Mouse (Mus musculus) ES-E14 (cell line): ENCODE data around the gene Slc35b4. TPM values are rescaled to one million over a fixed set of nuclear protein-coding genes. Genes with fewer than 3 reads are reported as not detected.

Experiments
- DNase-seq: peaks from one replicate; pipeline ENCODE4 v3.0.0-alpha.2; 2013; ENCODE audit warnings: low read depth, low spot score
- H3K27ac ChIP-seq: 2 replicates; pipeline ENCODE4 v1.5.1; 2012; ENCODE audit warnings: low read depth, mild to moderate bottlenecking, low read length, moderate library complexity, mixed read lengths; ENCODE audit not compliant: poor library complexity, insufficient read depth, severe bottlenecking
- H3K36me3 ChIP-seq: 2 replicates; pipeline ENCODE4 v1.6.1; 2012; ENCODE audit warnings: mild to moderate bottlenecking, low read length, moderate library complexity, mixed read lengths; ENCODE audit not compliant: control insufficient read depth, poor library complexity, insufficient read depth, severe bottlenecking
- H3K4me1 ChIP-seq, 2 experiments: fragments of 150-350 bp in 1 of 2; sonication (generic) in 1 of 2; 2 replicates each; pipeline ENCODE4 v1.6.1; 2012; ENCODE audit warnings: low read length in 2 of 2, mild to moderate bottlenecking in 1 of 2, mixed read lengths in 1 of 2; ENCODE audit not compliant: control insufficient read depth in 2 of 2, insufficient read depth in 2 of 2, poor library complexity in 1 of 2
- H3K4me3 ChIP-seq, 2 experiments: fragments of 150-350 bp in 1 of 2; sonication (generic) in 1 of 2; 2 replicates each; pipeline ENCODE4 v1.5.1; 2012; ENCODE audit warnings: low read length in 2 of 2, low read depth in 1 of 2, mild to moderate bottlenecking in 1 of 2, mixed read lengths in 1 of 2; ENCODE audit not compliant: insufficient read depth in 1 of 2, poor library complexity in 1 of 2, severe bottlenecking in 1 of 2
- H3K9ac ChIP-seq: 2 replicates; pipeline ENCODE4 v1.6.1; 2012; ENCODE audit warnings: low read depth, mild to moderate bottlenecking, low read length, mixed read lengths; ENCODE audit not compliant: poor library complexity, insufficient read depth, severe bottlenecking
- H3K9me3 ChIP-seq: fragments of 150-350 bp; sonication (generic); 2 replicates; pipeline ENCODE4 v1.6.1; 2012; ENCODE audit warnings: low read depth, mild to moderate bottlenecking, low read length; ENCODE audit not compliant: control insufficient read depth, insufficient read depth
- CHD2 ChIP-seq: IDR thresholded peaks from 2 replicates; pipeline ENCODE4 v1.6.1; 2014; ENCODE audit warnings: mild to moderate bottlenecking, low read depth, low read length, inconsistent platforms
- HCFC1 ChIP-seq: IDR thresholded peaks from 2 replicates; pipeline ENCODE4 v1.6.1; 2012; ENCODE audit warnings: low read length, inconsistent platforms, borderline replicate concordance; ENCODE audit not compliant: insufficient read depth
- MAFK ChIP-seq: IDR thresholded peaks from 2 replicates; pipeline ENCODE4 v1.6.1; 2014; ENCODE audit warnings: mild to moderate bottlenecking, low read depth, low read length, inconsistent platforms; ENCODE audit not compliant: insufficient read depth
- ZC3H11A ChIP-seq: IDR thresholded peaks from 2 replicates; pipeline ENCODE4 v1.6.1; 2012; ENCODE audit warnings: low read depth, mild to moderate bottlenecking, inconsistent platforms, low read length, borderline replicate concordance
- ZNF384 ChIP-seq: IDR thresholded peaks from 2 replicates; pipeline ENCODE4 v1.6.1; 2012; ENCODE audit warnings: low read depth, low read length, inconsistent platforms
- in situ Hi-C, 2 experiments: fragments of 600-800 bp; cut with MboI; formaldehyde crosslinking; loops; one replicate each; pipeline ENCODE4 v1.15.1; 2025; ENCODE audit warnings: low sequenced_read_pairs in 2 of 2, inconsistent platforms in 1 of 2; ENCODE audit not compliant: unreplicated experiment in 2 of 2
- total RNA-seq: library from RNA; depleted of rRNA; stranded (reverse); fragments of 300-350 nt; gene quantifications from 2 replicates; pipeline ENCODE4 v1.2.3, GENCODE M21; 2012

The Slc35b4 gene
- total RNA-seq, 1 experiment = 27.4 TPM

GRCm38 (mm10) chr6:34148021-34148420, 28.9 kb downstream of the Slc35b4 start:
- no peaks in the 10 kb centered on the region for H3K4me1 ChIP-seq
- TF ChIP-seq CHD2 (no peak), MAFK (no peak), ZC3H11A (no peak), HCFC1 (no peak), ZNF384 (no peak)
- H3K36me3 ChIP-seq = no peaks in the 10 kb centered on the region
- H3K27ac ChIP-seq = no peak overlapping the region
- in situ Hi-C loops = no loop called here
- no peak overlapping the region for H3K4me3 ChIP-seq
- no peak for DNase-seq
- H3K9me3 ChIP-seq = no peaks in the 10 kb centered on the region
- H3K9ac ChIP-seq = no peak overlapping the region

- H3K4me3 ChIP-seq = no peak overlapping the region
- TF ChIP-seq ZNF384 (no peak), ZC3H11A (no peak), CHD2 (no peak), HCFC1 (no peak), MAFK (no peak)
- H3K27ac ChIP-seq = no peak overlapping the region
- no peaks in the 10 kb centered on the region for H3K9me3 ChIP-seq
- in situ Hi-C loops = no loop called here
- DNase-seq = no peak
- H3K36me3 ChIP-seq = no peaks in the 10 kb centered on the region
- H3K9ac ChIP-seq = no peak overlapping the region
- no peaks in the 10 kb centered on the region for H3K4me1 ChIP-seq
Measured at GRCm38 (mm10) chr6:34146042-34146441, 30.9 kb downstream of the Slc35b4 start.

GRCm38 (mm10) chr6:34142931-34143330, 34.0 kb downstream of the Slc35b4 start:
- in situ Hi-C loops = no loop called here
- Histone ChIP-seq H3K9ac (no peak overlapping the region), H3K36me3 (no peaks in the 10 kb centered on the region), H3K9me3 (no peaks in the 10 kb centered on the region), H3K4me1 (no peaks in the 10 kb centered on the region), H3K27ac (no peak overlapping the region), H3K4me3 (no peak overlapping the region)
- TF ChIP-seq CHD2 (no peak), ZNF384 (no peak), MAFK (no peak), ZC3H11A (no peak), HCFC1 (no peak)
- no peak for DNase-seq

- H3K36me3 ChIP-seq = no peaks in the 10 kb centered on the region
- no peaks in the 10 kb centered on the region for H3K4me1 ChIP-seq
- no peak overlapping the region for H3K4me3 ChIP-seq
- no peaks in the 10 kb centered on the region for H3K9me3 ChIP-seq
- no peak overlapping the region for H3K27ac ChIP-seq
- no peak for DNase-seq
- no peak for TF ChIP-seq CHD2
- no peak for TF ChIP-seq HCFC1
- no peak for TF ChIP-seq ZC3H11A
- TF ChIP-seq ZNF384 = no peak
- TF ChIP-seq MAFK = no peak
- H3K9ac ChIP-seq = no peak overlapping the region
- in situ Hi-C loops = no loop called here
Measured at GRCm38 (mm10) chr6:34138366-34138765, 38.5 kb downstream of the Slc35b4 start.

GRCm38 (mm10) chr6:34132391-34132790, 44.5 kb downstream of the Slc35b4 start:
- TF ChIP-seq MAFK (no peak), ZNF384 (no peak), HCFC1 (no peak), CHD2 (no peak), ZC3H11A (no peak)
- H3K4me3 ChIP-seq = no peak overlapping the region
- H3K9ac ChIP-seq = no peak overlapping the region
- H3K9me3 ChIP-seq = no peaks in the 10 kb centered on the region
- in situ Hi-C loops = no loop called here
- H3K36me3 ChIP-seq = no peaks in the 10 kb centered on the region
- H3K27ac ChIP-seq = no peak overlapping the region
- no peaks in the 10 kb centered on the region for H3K4me1 ChIP-seq
- no peak for DNase-seq
